ENCODE assay signal across 23 mouse cellular contexts in the genomic region with DNA sequence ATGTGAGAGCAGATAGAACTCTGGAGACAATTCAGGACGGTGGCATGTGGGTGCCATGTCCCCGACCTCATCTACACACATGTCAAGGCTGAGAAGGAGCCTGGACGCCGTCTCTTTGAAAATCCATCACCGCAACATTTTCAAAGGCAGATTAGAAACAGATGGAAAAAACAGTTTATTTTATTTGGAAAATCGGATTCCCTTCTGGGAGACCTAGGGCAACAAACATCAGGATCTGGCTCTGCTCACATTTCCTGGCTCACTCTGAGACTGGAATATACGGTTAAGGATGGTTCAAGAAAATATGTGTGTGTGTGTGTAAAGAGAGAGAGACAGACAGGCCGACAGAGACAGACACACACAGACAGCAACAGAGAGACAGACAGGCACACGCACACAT.
A peak's percentile ranks its signal among the peaks of the same experiment; 100 is the strongest.
DNase-seq lines count a peak whose midpoint lies in the region; ATAC-seq and TF ChIP-seq lines count a peak whose summit lies in the region.
"Had no signal": no experiment of that assay in that cellular context is flagged by ENCODE, and none has a peak within 500 bp of the region (broad histone marks: within the 10 kb centered on the region; RNA-seq: fewer than 3 reads in every experiment).

No protein-coding gene starts in this region.

- no peak overlapping the region for H3K4me2 ChIP-seq in embryonic facial prominence, embryonic 14.5 days (ENCODE audit: low read depth, low read length)
- peak overlapping the region; percentile 3; the same call in 1 of the 2 replicates for H3K4me2 ChIP-seq in limb, embryonic 14.5 days (replicated peaks; ENCODE audit: low read depth, low read length, severe bottlenecking)
- H3K4me2 ChIP-seq: heart, embryonic 11.5 days; heart, embryonic 15.5 days; hindbrain, embryonic 14.5 days; intestine, embryonic 15.5 days had no signal

- H3K9me3 ChIP-seq in embryonic facial prominence, embryonic 10.5 days, result peaks cover 5% of the 10 kb centered on the region; the same call in 1 of the 2 replicates
- H3K9me3 ChIP-seq in embryonic facial prominence, embryonic 14.5 days (ENCODE audit: control insufficient read depth, low read length), result peaks cover 7% of the 10 kb centered on the region; the same call in 1 of the 2 replicates
- no peaks in the 10 kb centered on the region for H3K9me3 ChIP-seq in limb, embryonic 14.5 days (ENCODE audit: control insufficient read depth, low read length)
- H3K9me3 ChIP-seq: heart, embryonic 15.5 days; intestine, embryonic 15.5 days had no signal

- TF ChIP-seq POLR2A in limb, embryonic 14.5 days (IDR thresholded peaks at IDR 0.05; ENCODE audit: borderline replicate concordance, extremely low read depth, insufficient read depth, insufficient read length), result no peak
- TF ChIP-seq POLR2A in heart, adult 2 months (IDR thresholded peaks at IDR 0.05; ENCODE audit: insufficient read depth, low read depth, low read length), result no peak

- ATAC-seq in embryonic facial prominence, embryonic 14.5 days (ENCODE audit: low read depth), result peak; percentile 28; the same call in 1 of the 2 replicates
- peak; percentile 21; the same call in 1 of the 2 replicates for ATAC-seq in limb, embryonic 14.5 days (ENCODE audit: low FRiP score, low read depth)
- no peak for ATAC-seq in megakaryocyte, adult 5-6 weeks (ENCODE audit: poor library complexity, severe bottlenecking)
- ATAC-seq: forebrain, embryonic 14.5 days; intestine, embryonic 15.5 days had no signal

- no peaks in the 10 kb centered on the region for H3K36me3 ChIP-seq in embryonic facial prominence, embryonic 10.5 days (replicated peaks)
- no peaks in the 10 kb centered on the region for H3K36me3 ChIP-seq in embryonic facial prominence, embryonic 14.5 days (ENCODE audit: control insufficient read depth, insufficient read depth, low read length)
- H3K36me3 ChIP-seq in limb, embryonic 14.5 days (ENCODE audit: control insufficient read depth, insufficient read depth, low read length), result no peaks in the 10 kb centered on the region
- no peaks in the 10 kb centered on the region for H3K36me3 ChIP-seq in heart, adult 2 months (ENCODE audit: control insufficient read depth, insufficient read depth, low read length)
- H3K36me3 ChIP-seq: forebrain, embryonic 10.5 days; heart, embryonic 15.5 days; hindbrain, embryonic 10.5 days; intestine, embryonic 15.5 days had no signal

- TF ChIP-seq EP300 in heart, adult 2 months (IDR thresholded peaks at IDR 0.05; ENCODE audit: insufficient read depth, low read depth, low read length), result no peak

- no peak for TF ChIP-seq CTCF in heart, adult 2 months (IDR thresholded peaks at IDR 0.05)

- 49% methylated on average over 9 of the region's 9 CpGs for WGBS in embryonic facial prominence, embryonic 10.5 days
- 25% methylated on average over 9 of the region's 9 CpGs for WGBS in embryonic facial prominence, embryonic 14.5 days
- WGBS in limb, embryonic 14.5 days, result 29% methylated on average over 9 of the region's 9 CpGs
- WGBS in heart, adult 2 months, result 59% methylated on average over 9 of the region's 9 CpGs

- no peak overlapping the region for H3K4me3 ChIP-seq in embryonic facial prominence, embryonic 10.5 days
- H3K4me3 ChIP-seq in embryonic facial prominence, embryonic 14.5 days (ENCODE audit: low read depth, low read length), result no peak overlapping the region
- H3K4me3 ChIP-seq in limb, embryonic 14.5 days (replicated peaks; ENCODE audit: low read length), result no peak overlapping the region
- no peak overlapping the region for H3K4me3 ChIP-seq in heart, adult 2 months
- H3K4me3 ChIP-seq: erythroblast, embryonic 14.5 days; forebrain, embryonic 10.5 days; gastrocnemius, adult 2 months; heart, embryonic 15.5 days; hindbrain, embryonic 10.5 days; intestine, embryonic 15.5 days had no signal

- H3K27me3 ChIP-seq in embryonic facial prominence, embryonic 10.5 days (replicated peaks; ENCODE audit: low read depth, poor library complexity, severe bottlenecking), result peaks cover 5% of the 10 kb centered on the region; the same call in 1 of the 2 replicates
- H3K27me3 ChIP-seq in embryonic facial prominence, embryonic 14.5 days (replicated peaks; ENCODE audit: control insufficient read depth, insufficient read depth, low read length), result no peaks in the 10 kb centered on the region
- no peaks in the 10 kb centered on the region for H3K27me3 ChIP-seq in limb, embryonic 14.5 days (ENCODE audit: control insufficient read depth, insufficient read depth, low read length)
- H3K27me3 ChIP-seq in heart, adult 2 months (ENCODE audit: control insufficient read depth, insufficient read depth, low read length), result no peaks in the 10 kb centered on the region
- H3K27me3 ChIP-seq: intestine, embryonic 15.5 days had no signal

- intact Hi-C loops in heart, adult 2 months (cut with DNase I), result no loop called here

- peaks cover 42% of the 10 kb centered on the region for H3K4me1 ChIP-seq in embryonic facial prominence, embryonic 10.5 days
- peaks cover 26% of the 10 kb centered on the region; the same call in 1 of the 2 replicates for H3K4me1 ChIP-seq in embryonic facial prominence, embryonic 14.5 days (ENCODE audit: control insufficient read depth, insufficient read depth, low read length)
- peaks cover 26% of the 10 kb centered on the region for H3K4me1 ChIP-seq in limb, embryonic 14.5 days (ENCODE audit: control insufficient read depth, insufficient read depth, low read length)
- no peaks in the 10 kb centered on the region for H3K4me1 ChIP-seq in heart, adult 2 months (ENCODE audit: control insufficient read depth, insufficient read depth, low read length)

- H3K27ac ChIP-seq in embryonic facial prominence, embryonic 10.5 days (replicated peaks), result peak overlapping the region; percentile 51
- peak overlapping the region; percentile 63 for H3K27ac ChIP-seq in embryonic facial prominence, embryonic 14.5 days (replicated peaks; ENCODE audit: low read depth, low read length)
- H3K27ac ChIP-seq in limb, embryonic 14.5 days (replicated peaks; ENCODE audit: low read depth, low read length), result peak overlapping the region; percentile 3
- H3K27ac ChIP-seq in heart, adult 2 months, result no peak overlapping the region
- H3K27ac ChIP-seq: forebrain, embryonic 10.5 days; gastrocnemius, adult 2 months; heart, embryonic 15.5 days; hindbrain, embryonic 10.5 days; hindbrain, embryonic 14.5 days; intestine, embryonic 15.5 days had no signal

- H3K79me2 ChIP-seq in heart, adult 2 months (replicated peaks; ENCODE audit: control insufficient read depth, insufficient read depth, low read length), result no peaks in the 10 kb centered on the region

- H3K9ac ChIP-seq in embryonic facial prominence, embryonic 14.5 days (ENCODE audit: low read depth, low read length), result no peak overlapping the region
- H3K9ac ChIP-seq in limb, embryonic 14.5 days (ENCODE audit: low read depth, low read length, severe bottlenecking), result no peak overlapping the region
- no peak overlapping the region for H3K9ac ChIP-seq in heart, adult 2 months (ENCODE audit: low read depth, low read length)
- H3K9ac ChIP-seq: heart, embryonic 15.5 days; hindbrain, embryonic 14.5 days; intestine, embryonic 15.5 days had no signal

- peak; percentile 50 for DNase-seq in NIH3T3 (ENCODE audit: low read depth)
- peak; percentile 29 for DNase-seq in embryonic facial prominence, embryonic 10.5 days (ENCODE audit: low spot score)
- peak; percentile 78 for DNase-seq in embryonic facial prominence, embryonic 14.5 days (ENCODE audit: low spot score)
- DNase-seq in limb, embryonic 14.5 days (ENCODE audit: low spot score), result peak; percentile 59
- no peak for DNase-seq in c-Kit-positive CD71-positive TER-119-positive erythroid progenitor cells, embryonic 14.5 days (ENCODE audit: low spot score)
- no peak for DNase-seq in heart, adult 2 months
- DNase-seq: adrenal gland, adult 8-10 months; adrenal gland, postnatal 36 days; cerebellum, adult 11 months; cerebellum, adult 8-10 months; cerebellum, postnatal 25 days; gastrocnemius, adult 2 months; gastrocnemius, postnatal 36 days; heart, adult 11 months had no signal

Comparison
In these comparisons a context has a peak if more than half of its experiments do, and no peak if none do; other contexts are left out.
1. DNase-seq: peak in NIH3T3 (single experiment), embryonic facial prominence, embryonic 10.5 days (single experiment), embryonic facial prominence, embryonic 14.5 days (single experiment) and limb, embryonic 14.5 days (single experiment); none in c-Kit-positive CD71-positive TER-119-positive erythroid progenitor cells, embryonic 14.5 days (single experiment) and heart, adult 2 months (0 of 2).